25 mouse cellular contexts compared by ENCODE assay signal in genomic region chr6:28897326-28898085, GRCm38 (mm10).
DNase-seq lines count a peak whose midpoint lies in the region; ATAC-seq and TF ChIP-seq lines count a peak whose summit lies in the region.
"Had no signal": no experiment of that assay in that cellular context is flagged by ENCODE, and none has a peak within 500 bp of the region (broad histone marks: within the 10 kb centered on the region; RNA-seq: fewer than 3 reads in every experiment).

No protein-coding gene starts in this region.

- no peak for TF ChIP-seq RAD21 in CH12.LX (IDR thresholded peaks at IDR 0.05; ENCODE audit: low read depth, low read length)

- no peaks in the 10 kb centered on the region for H3K36me3 ChIP-seq in liver, adult 2 months (ENCODE audit: control insufficient read depth, insufficient read depth, low read length)
- H3K36me3 ChIP-seq in liver, embryonic 12.5 days: no peaks in the 10 kb centered on the region
- peaks cover 11 to 34% of the 10 kb centered on the region in 2 experiments for H3K36me3 ChIP-seq in CH12.LX (replicated peaks in 1 of 2; ENCODE audit: control insufficient read depth in 1 of 2, insufficient read depth in 1 of 2, low read length in 1 of 2)
- H3K36me3 ChIP-seq in heart, embryonic 11.5 days (ENCODE audit: control insufficient read depth, insufficient read depth, low read length): no peaks in the 10 kb centered on the region
- H3K36me3 ChIP-seq: heart, embryonic 10.5 days; hindbrain, embryonic 13.5 days; midbrain, embryonic 12.5 days had no signal

- H3K9me3 ChIP-seq in liver, embryonic 12.5 days (replicated peaks): no peaks in the 10 kb centered on the region
- no peaks in the 10 kb centered on the region for H3K9me3 ChIP-seq in CH12.LX (replicated peaks; ENCODE audit: low read length)
- H3K9me3 ChIP-seq in heart, embryonic 11.5 days (replicated peaks; ENCODE audit: control insufficient read depth, low read length): no peaks in the 10 kb centered on the region
- H3K9me3 ChIP-seq: embryonic facial prominence, embryonic 10.5 days; forebrain, embryonic 10.5 days; G1E; heart, embryonic 10.5 days; hindbrain, embryonic 13.5 days; limb, embryonic 15.5 days; midbrain, embryonic 12.5 days had no signal

- no peaks in the 10 kb centered on the region for H3K27me3 ChIP-seq in liver, adult 2 months (ENCODE audit: control insufficient read depth, insufficient read depth, low read length)
- H3K27me3 ChIP-seq in liver, embryonic 12.5 days (replicated peaks): no peaks in the 10 kb centered on the region; the same call in 1 of the 2 replicates
- no peaks in the 10 kb centered on the region for H3K27me3 ChIP-seq in CH12.LX (replicated peaks)
- H3K27me3 ChIP-seq in heart, embryonic 11.5 days (ENCODE audit: control insufficient read depth, insufficient read depth, low read length): no peaks in the 10 kb centered on the region
- H3K27me3 ChIP-seq: limb, embryonic 15.5 days had no signal

- H3K79me2 ChIP-seq in liver, adult 2 months (ENCODE audit: control insufficient read depth, insufficient read depth, low read length): no peaks in the 10 kb centered on the region
- no peaks in the 10 kb centered on the region for H3K79me2 ChIP-seq in CH12.LX (replicated peaks; ENCODE audit: control insufficient read depth, extremely low read depth, insufficient read depth, poor library complexity, severe bottlenecking)

- WGBS in liver, adult 2 months: 50% methylated on average over 11 of the region's 11 CpGs
- 51% methylated on average over 11 of the region's 11 CpGs for WGBS in liver, embryonic 12.5 days (ENCODE audit: insufficient replicate concordance)
- 62% methylated on average over 11 of the region's 11 CpGs for WGBS in heart, embryonic 11.5 days (ENCODE audit: insufficient replicate concordance)

- in situ Hi-C loops in CH12.LX (cut with MboI; ENCODE audit: low pct_ligation_motif_present, low pct_unique_long_range_greater_than_20kb, low sequenced_read_pairs): loop anchor here (10.0 kb wide), 1 partner anchor 363 kb away; no protein-coding TSS in a partner anchor

- dilution Hi-C loops in CH12.LX (cut with MboI; ENCODE audit: extremely low pct_ligation_motif_present, extremely low pct_unique_long_range_greater_than_20kb, low sequenced_read_pairs): no loop called here

- ATAC-seq in liver, embryonic 12.5 days: no peak
- peak; percentile 22; the same call in 1 of the 2 replicates for ATAC-seq in granulocyte monocyte progenitor cell, adult 5-6 weeks (replicated peaks; ENCODE audit: poor library complexity, severe bottlenecking)
- ATAC-seq in heart, embryonic 11.5 days (replicated peaks; ENCODE audit: insufficient number of reproducible peaks, low FRiP score, low TSS enrichment): no peak
- ATAC-seq: forebrain, postnatal 0 days; inflammation-experienced regulatory T-cells, adult 6 months had no signal

- peaks cover 13% of the 10 kb centered on the region for H3K4me1 ChIP-seq in liver, adult 2 months (ENCODE audit: control insufficient read depth, insufficient read depth, low read length)
- H3K4me1 ChIP-seq in liver, embryonic 12.5 days: no peaks in the 10 kb centered on the region
- no peaks in the 10 kb centered on the region for H3K4me1 ChIP-seq in CH12.LX (ENCODE audit: control insufficient read depth in 1 of 2, insufficient read depth in 2 of 2)
- H3K4me1 ChIP-seq in heart, embryonic 11.5 days (ENCODE audit: control insufficient read depth, insufficient read depth, low read length): no peaks in the 10 kb centered on the region

- peak; percentile 28 for DNase-seq in adrenal gland, postnatal 14 days
- DNase-seq in adrenal gland, adult 8-10 months: no peak
- peak; percentile 70 for DNase-seq in liver, adult 2 months (ENCODE audit: extremely low read depth, low read depth, low spot score)
- no peak for DNase-seq in CH12.LX (ENCODE audit: extremely low read depth)
- DNase-seq in thymus, postnatal 14 days: no peak
- DNase-seq: adrenal gland, postnatal 36 days; cerebellum, adult 11 months; cerebellum, adult 9-11 months; forebrain, postnatal 0 days; kidney, adult 18-20 months; left cerebral cortex, postnatal 4 days; lung, postnatal 10 days; thymus, adult 18-20 months had no signal

- TF ChIP-seq CTCF in liver, adult 2 months (IDR thresholded peaks at IDR 0.05; ENCODE audit: low read depth, low read length): 0 out of 2 replicates have a peak, but pooled peaks have one; percentile 7
- no peak for TF ChIP-seq CTCF in CH12.LX (conservative IDR thresholded peaks at IDR 0.05 in 1 of 2, IDR thresholded peaks at IDR 0.05 in 1 of 2; ENCODE audit: low read depth in 2 of 2, low read length in 2 of 2)

- no peak overlapping the region for H3K4me2 ChIP-seq in liver, embryonic 12.5 days
- H3K4me2 ChIP-seq in CH12.LX (ENCODE audit: insufficient read depth, low read depth, poor library complexity, severe bottlenecking): no peak overlapping the region
- no peak overlapping the region for H3K4me2 ChIP-seq in heart, embryonic 11.5 days
- H3K4me2 ChIP-seq: hindbrain, embryonic 13.5 days; limb, embryonic 15.5 days; midbrain, embryonic 12.5 days had no signal

- peak overlapping the region; percentile 50 for H3K27ac ChIP-seq in liver, adult 2 months (replicated peaks; ENCODE audit: insufficient read depth, low read depth, low read length)
- H3K27ac ChIP-seq in liver, embryonic 12.5 days: no peak overlapping the region
- no peak overlapping the region for H3K27ac ChIP-seq in CH12.LX (ENCODE audit: insufficient read depth, low read depth)
- no peak overlapping the region for H3K27ac ChIP-seq in heart, embryonic 11.5 days (ENCODE audit: low read depth, low read length)
- H3K27ac ChIP-seq: embryonic facial prominence, embryonic 10.5 days; forebrain, embryonic 10.5 days; heart, embryonic 10.5 days; hindbrain, embryonic 13.5 days; kidney, postnatal 0 days; limb, embryonic 15.5 days; midbrain, embryonic 12.5 days had no signal

- TF ChIP-seq POLR2A in liver, adult 2 months (IDR thresholded peaks at IDR 0.05; ENCODE audit: extremely low read depth, insufficient read depth, low read length): no peak
- peak; percentile 8; the same call in 1 of the 2 replicates for TF ChIP-seq POLR2A in CH12.LX (IDR thresholded peaks at IDR 0.05; ENCODE audit: low read depth, low read length)

- no peak for TF ChIP-seq EP300 in CH12.LX (IDR thresholded peaks at IDR 0.05; ENCODE audit: low read length)

- H3K9ac ChIP-seq in liver, adult 2 months (ENCODE audit: low read depth, low read length): no peak overlapping the region
- H3K9ac ChIP-seq in liver, embryonic 12.5 days: no peak overlapping the region
- no peak overlapping the region for H3K9ac ChIP-seq in CH12.LX (ENCODE audit: insufficient read depth, low read depth)
- H3K9ac ChIP-seq in heart, embryonic 11.5 days (ENCODE audit: low read depth, low read length): no peak overlapping the region
- H3K9ac ChIP-seq: forebrain, postnatal 0 days; hindbrain, embryonic 13.5 days; limb, embryonic 15.5 days; midbrain, embryonic 12.5 days had no signal

- H3K4me3 ChIP-seq in liver, adult 2 months (ENCODE audit: insufficient read depth, low read depth, low read length): no peak overlapping the region
- no peak overlapping the region for H3K4me3 ChIP-seq in liver, embryonic 12.5 days
- no peak overlapping the region for H3K4me3 ChIP-seq in CH12.LX (replicated peaks in 1 of 3; ENCODE audit: low read depth in 2 of 3, low read length in 2 of 3, poor library complexity in 1 of 3)
- H3K4me3 ChIP-seq in heart, embryonic 11.5 days (ENCODE audit: low read depth, low read length): no peak overlapping the region
- H3K4me3 ChIP-seq: embryonic facial prominence, embryonic 10.5 days; forebrain, embryonic 10.5 days; heart, embryonic 10.5 days; hindbrain, embryonic 13.5 days; limb, embryonic 15.5 days; midbrain, embryonic 12.5 days had no signal

TF ChIP-seq in CH12.LX, 34 proteins besides CTCF, POLR2A, EP300 and RAD21:
- no peak for TF ChIP-seq ZKSCAN1 (IDR thresholded peaks at IDR 0.05; ENCODE audit: borderline replicate concordance, low read depth, low read length)
- no peak for TF ChIP-seq IRF4 (IDR thresholded peaks at IDR 0.05; ENCODE audit: low read depth, low read length)
- TF ChIP-seq HCFC1 (IDR thresholded peaks at IDR 0.05; ENCODE audit: low read depth, low read length): no peak
- TF ChIP-seq MYC (IDR thresholded peaks at IDR 0.05; ENCODE audit: low read depth, low read length): no peak
- TF ChIP-seq CHD1 (IDR thresholded peaks at IDR 0.05; ENCODE audit: low read depth, low read length): no peak
- TF ChIP-seq MXI1 (IDR thresholded peaks at IDR 0.05; ENCODE audit: low read depth, low read length): no peak
- no peak for TF ChIP-seq KAT2A (IDR thresholded peaks at IDR 0.05; ENCODE audit: insufficient replicate concordance, low read length)

Comparison
In these comparisons a context has a peak if more than half of its experiments do, and no peak if none do; other contexts are left out.
1. DNase-seq: peak in adrenal gland, postnatal 14 days (single experiment) and liver, adult 2 months (single experiment); none in adrenal gland, adult 8-10 months (single experiment), CH12.LX (single experiment) and thymus, postnatal 14 days (single experiment).